Mouse (Mus musculus): ENCODE measurements around the gene Hpd. TPM values are rescaled to one million over a fixed set of nuclear protein-coding genes. Genes with fewer than 3 reads are reported as not detected.

Hpd gene
- total and polyA plus RNA-seq, 3 experiments = 0.61 TPM; not detected in 2

- TF ChIP-seq POLR2A (IDR thresholded peaks at IDR 0.05; ENCODE audit: insufficient read depth, low read depth, low read length) (no peak), EP300 (IDR thresholded peaks at IDR 0.05; ENCODE audit: insufficient read depth, low read depth, low read length) (no peak), CTCF (IDR thresholded peaks at IDR 0.05) (no peak)
- no peak for DNase-seq
- H3K36me3 ChIP-seq (ENCODE audit: control insufficient read depth, insufficient read depth, low read length) = peaks cover 11% of the 10 kb centered on the region
- 88% methylated on average over 9 of the region's 9 CpGs for WGBS
- no peaks in the 10 kb centered on the region for H3K79me2 ChIP-seq (replicated peaks; ENCODE audit: control insufficient read depth, insufficient read depth, low read length)
- peaks cover 12% of the 10 kb centered on the region for H3K4me1 ChIP-seq (ENCODE audit: control insufficient read depth, insufficient read depth, low read length)
- no peak overlapping the region for H3K9ac ChIP-seq (ENCODE audit: low read depth, low read length)
- no peak overlapping the region for H3K27ac ChIP-seq
- H3K27me3 ChIP-seq (ENCODE audit: control insufficient read depth, insufficient read depth, low read length) = no peaks in the 10 kb centered on the region
- H3K4me3 ChIP-seq = no peak overlapping the region
- intact Hi-C loops (cut with DNase I) = no loop called here
These were observed 52.3 kb downstream of the Hpd start for GRCm38 (mm10) chr5:123130030-123130813.

DNA sequence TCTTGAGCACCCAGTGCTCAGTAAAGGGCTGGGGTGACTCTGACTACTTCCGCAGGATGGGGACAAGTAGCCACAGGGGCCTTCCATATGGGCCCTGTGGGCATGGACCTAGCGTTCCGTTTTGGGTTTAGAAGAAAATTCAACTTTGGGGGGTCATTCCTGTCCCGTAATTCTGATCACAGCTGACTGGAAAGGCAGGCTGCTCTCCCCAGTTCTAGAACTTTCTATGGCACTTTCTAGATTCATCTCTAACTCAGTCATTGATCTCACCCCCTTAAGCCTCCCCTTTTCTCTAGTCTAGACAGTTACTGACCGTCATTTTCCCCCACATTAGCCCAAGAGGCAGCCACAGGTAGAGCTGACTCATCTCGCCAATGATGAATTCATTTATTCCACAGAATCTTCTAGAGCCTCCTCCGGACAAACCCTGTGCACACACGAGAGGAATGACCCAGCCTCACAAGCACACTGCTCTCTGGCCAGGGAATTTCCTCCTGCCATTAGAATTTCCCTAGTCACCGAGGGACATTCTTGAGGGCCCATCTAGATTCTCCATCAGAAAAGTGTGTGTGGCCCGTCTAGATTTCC lies 53.3 kb downstream of the Hpd start:
- TF ChIP-seq CTCF (IDR thresholded peaks at IDR 0.05) (no peak), EP300 (IDR thresholded peaks at IDR 0.05; ENCODE audit: insufficient read depth, low read depth, low read length) (no peak), POLR2A (IDR thresholded peaks at IDR 0.05; ENCODE audit: insufficient read depth, low read depth, low read length) (no peak)
- no peaks in the 10 kb centered on the region for H3K27me3 ChIP-seq (ENCODE audit: control insufficient read depth, insufficient read depth, low read length)
- H3K9ac ChIP-seq (ENCODE audit: low read depth, low read length) = no peak overlapping the region
- no peaks in the 10 kb centered on the region for H3K79me2 ChIP-seq (replicated peaks; ENCODE audit: control insufficient read depth, insufficient read depth, low read length)
- no peak overlapping the region; the same call in 1 of the 2 replicates for H3K27ac ChIP-seq
- peaks cover 11% of the 10 kb centered on the region for H3K36me3 ChIP-seq (ENCODE audit: control insufficient read depth, insufficient read depth, low read length)
- DNase-seq = no peak
- intact Hi-C loops (cut with DNase I) = no loop called here
- WGBS = 69% methylated on average over 10 of the region's 10 CpGs
- no peak overlapping the region for H3K4me3 ChIP-seq
- H3K4me1 ChIP-seq (ENCODE audit: control insufficient read depth, insufficient read depth, low read length) = peaks cover 10% of the 10 kb centered on the region

DNA sequence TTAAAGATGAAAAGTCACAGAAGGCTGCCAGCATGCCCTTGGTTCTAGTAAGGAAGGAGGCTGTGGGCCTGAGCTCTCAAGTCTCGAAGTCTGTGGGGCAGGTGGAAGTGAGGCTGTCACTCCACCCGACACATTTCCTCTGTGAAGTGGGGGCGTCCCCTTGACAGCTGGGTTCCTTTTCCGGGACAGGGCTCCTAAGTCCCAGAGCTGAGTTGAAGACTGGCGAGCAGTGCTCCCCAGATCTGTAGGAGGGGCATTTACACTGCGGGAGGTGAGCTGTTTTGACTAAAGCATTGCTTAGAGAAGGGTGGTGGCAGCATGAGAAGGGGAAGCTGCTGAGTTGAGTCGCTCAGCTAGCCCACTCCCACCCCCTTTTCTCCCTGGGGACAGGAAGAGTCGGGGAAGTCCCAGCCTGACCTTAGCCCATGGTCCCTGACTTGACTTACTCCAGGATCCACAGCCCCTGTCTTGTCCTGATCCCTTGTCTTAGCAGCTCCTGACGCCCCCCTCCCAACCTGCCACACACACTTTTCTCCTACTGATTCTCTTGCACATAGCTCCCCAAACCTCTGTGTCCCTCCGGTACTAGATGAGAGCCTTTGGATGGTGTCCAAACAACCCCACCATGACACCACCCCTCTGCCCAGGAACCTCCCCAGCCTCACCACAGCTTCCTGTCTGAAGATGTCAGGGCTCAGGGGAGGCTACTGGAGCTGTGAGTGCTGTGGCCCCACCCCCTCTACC lies 53.9 kb downstream of the Hpd start:
- intact Hi-C loops (cut with DNase I) = no loop called here
- Histone ChIP-seq H3K36me3 (ENCODE audit: control insufficient read depth, insufficient read depth, low read length) (peaks cover 4% of the 10 kb centered on the region; the same call in 1 of the 2 replicates), H3K27ac (peak overlapping the region; percentile 40), H3K79me2 (replicated peaks; ENCODE audit: control insufficient read depth, insufficient read depth, low read length) (no peaks in the 10 kb centered on the region), H3K9ac (ENCODE audit: low read depth, low read length) (0 out of 2 replicates have a peak overlapping the region, but pooled peaks have one; percentile 3), H3K4me1 (ENCODE audit: control insufficient read depth, insufficient read depth, low read length) (peaks cover 9% of the 10 kb centered on the region), H3K27me3 (ENCODE audit: control insufficient read depth, insufficient read depth, low read length) (no peaks in the 10 kb centered on the region), H3K4me3 (no peak overlapping the region)
- TF ChIP-seq POLR2A (IDR thresholded peaks at IDR 0.05; ENCODE audit: insufficient read depth, low read depth, low read length) (0 out of 2 replicates have a peak, but pooled peaks have one; percentile 3), CTCF (IDR thresholded peaks at IDR 0.05) (no peak)
- peak; percentile 39 to 76 for DNase-seq
- WGBS = 40% methylated on average over 10 of the region's 10 CpGs

DNA sequence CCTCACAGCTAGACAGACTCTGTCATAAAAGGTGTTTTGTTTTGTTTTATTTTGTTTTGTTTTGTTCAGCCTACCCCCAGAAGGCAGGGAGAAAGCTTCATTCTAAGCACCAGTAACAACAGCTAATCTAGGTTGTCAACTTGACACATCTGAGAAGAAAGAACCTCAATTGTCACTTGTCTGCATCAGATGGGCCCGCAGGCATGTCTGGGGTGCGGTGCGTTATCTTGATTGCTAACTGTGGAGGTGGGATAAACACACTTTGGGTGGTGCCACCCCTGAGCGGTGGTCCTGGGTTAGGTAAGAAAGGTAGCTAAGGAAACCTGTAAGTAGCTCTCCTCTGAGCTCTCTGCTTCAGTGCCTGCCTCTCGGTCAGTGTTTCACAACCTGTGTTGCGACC lies 55.5 kb downstream of the Hpd start:
- H3K4me1 ChIP-seq (ENCODE audit: control insufficient read depth, insufficient read depth, low read length) = peaks cover 4% of the 10 kb centered on the region; the same call in 1 of the 2 replicates
- no peak overlapping the region for H3K4me3 ChIP-seq
- intact Hi-C loops (cut with DNase I) = no loop called here
- TF ChIP-seq CTCF (IDR thresholded peaks at IDR 0.05) = no peak
- no peak for TF ChIP-seq EP300 (IDR thresholded peaks at IDR 0.05; ENCODE audit: insufficient read depth, low read depth, low read length)
- TF ChIP-seq POLR2A (IDR thresholded peaks at IDR 0.05; ENCODE audit: insufficient read depth, low read depth, low read length) = no peak
- no peak overlapping the region for H3K9ac ChIP-seq (ENCODE audit: low read depth, low read length)
- 90% methylated on average over 6 of the region's 6 CpGs for WGBS
- no peaks in the 10 kb centered on the region for H3K79me2 ChIP-seq (replicated peaks; ENCODE audit: control insufficient read depth, insufficient read depth, low read length)
- no peak for DNase-seq
- H3K27me3 ChIP-seq (ENCODE audit: control insufficient read depth, insufficient read depth, low read length) = no peaks in the 10 kb centered on the region
- no peak overlapping the region for H3K27ac ChIP-seq
- no peaks in the 10 kb centered on the region for H3K36me3 ChIP-seq (ENCODE audit: control insufficient read depth, insufficient read depth, low read length)

DNA sequence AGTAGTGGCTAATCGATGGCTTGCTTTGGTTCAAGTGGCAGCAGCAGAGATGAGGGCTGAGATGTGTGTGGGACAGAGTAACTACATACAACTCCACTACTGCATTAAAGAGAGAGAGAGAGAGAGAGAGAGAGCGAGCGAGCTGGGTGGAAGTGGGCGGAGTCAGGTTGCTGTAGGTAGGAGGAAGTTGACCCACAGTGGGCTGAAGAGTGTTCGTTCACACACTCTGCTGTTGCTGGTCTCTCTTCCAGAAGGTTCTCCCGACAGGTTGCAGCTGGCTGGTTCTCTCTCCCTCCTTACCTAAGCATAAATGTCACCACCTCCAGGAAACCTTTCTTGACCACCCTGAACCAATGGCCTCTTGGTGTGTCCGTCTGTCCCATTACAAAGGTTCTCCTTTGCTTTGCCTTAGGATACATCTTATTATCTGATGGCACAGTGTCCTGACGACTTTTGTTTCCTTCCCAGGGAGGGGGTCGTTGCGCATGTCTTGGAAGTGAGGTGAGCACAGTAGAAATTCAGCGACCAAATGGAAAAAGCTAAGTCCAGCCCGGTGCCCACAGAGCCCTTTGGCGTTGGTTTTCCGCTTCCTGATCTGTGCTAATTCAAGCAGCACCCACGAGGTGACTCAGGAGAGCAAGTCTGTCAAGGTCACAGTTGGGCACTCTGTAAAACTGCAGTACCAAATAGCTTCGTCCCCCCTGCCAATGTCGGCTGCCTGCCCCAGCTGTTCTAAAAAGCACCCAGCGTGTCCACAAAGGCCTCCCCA lies 56.7 kb downstream of the Hpd start:
- H3K4me3 ChIP-seq = no peak overlapping the region
- H3K36me3 ChIP-seq (ENCODE audit: control insufficient read depth, insufficient read depth, low read length) = no peaks in the 10 kb centered on the region
- peak overlapping the region; percentile 54 for H3K27ac ChIP-seq
- peak; percentile 24 to 54 for DNase-seq
- H3K79me2 ChIP-seq (replicated peaks; ENCODE audit: control insufficient read depth, insufficient read depth, low read length) = no peaks in the 10 kb centered on the region
- WGBS = 55% methylated on average over 18 of the region's 18 CpGs
- peaks cover 4% of the 10 kb centered on the region; the same call in 1 of the 2 replicates for H3K4me1 ChIP-seq (ENCODE audit: control insufficient read depth, insufficient read depth, low read length)
- TF ChIP-seq CTCF (IDR thresholded peaks at IDR 0.05) = 0 out of 2 replicates have a peak, but pooled peaks have one; percentile 7
- no peak for TF ChIP-seq EP300 (IDR thresholded peaks at IDR 0.05; ENCODE audit: insufficient read depth, low read depth, low read length)
- no peak for TF ChIP-seq POLR2A (IDR thresholded peaks at IDR 0.05; ENCODE audit: insufficient read depth, low read depth, low read length)
- intact Hi-C loops (cut with DNase I) = no loop called here
- H3K27me3 ChIP-seq (ENCODE audit: control insufficient read depth, insufficient read depth, low read length) = no peaks in the 10 kb centered on the region
- H3K9ac ChIP-seq (ENCODE audit: low read depth, low read length) = no peak overlapping the region
